Mouse (Mus musculus) ZHBTc4 (cell line): ENCODE data around the gene Gm7324.
"Not testable (repeated sequence)": the region's sequence is repeated elsewhere in the genome, so short reads cannot be mapped to it uniquely, and the experiment has no call there.

ENCODE experiments used
- DNase-seq: peaks from one replicate; pipeline ENCODE4 v3.0.0-alpha.2; 2011; ENCODE audit warnings: low read depth, low spot score

Gm7324 gene

DNA sequence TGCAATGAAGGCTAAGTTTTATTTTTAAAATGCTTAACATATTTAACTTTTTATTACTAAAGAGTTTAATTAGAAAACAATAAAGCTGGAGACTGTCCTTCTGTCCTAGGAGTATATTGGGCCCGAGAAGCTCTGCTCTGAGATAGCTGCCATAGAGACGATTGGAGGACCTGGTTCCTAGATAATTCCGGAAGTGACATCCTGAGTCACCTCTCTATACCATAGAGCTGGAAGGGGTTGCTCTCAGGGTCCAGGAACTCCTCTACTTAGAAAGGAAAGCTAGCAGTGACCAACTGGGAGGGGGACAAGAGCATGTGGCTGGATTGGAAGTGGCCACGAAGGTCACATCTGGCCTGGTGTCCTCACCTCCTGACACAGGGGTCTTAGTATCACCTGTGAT is at the start of gene Gm7324:
TSS of gene Gm7324 (plus strand) at position 208 of the 400 bp plus-strand sequence.
- not testable (repeated sequence) for DNase-seq

- DNase-seq: not testable (repeated sequence)
These were observed 20.5 kb upstream of the Gm7324 start, which contains the start of gene Gm8165 for GRCm38 (mm10) chr14:43677099-43677498. Gm8165 (minus strand) TSS chr14:43677199.

GRCm38 (mm10) chr14:43727385-43727784 is 29.8 kb downstream of the Gm7324 start, which contains the start of gene Gm16506:
Gm16506 (minus strand) TSS chr14:43727485.
- not testable (repeated sequence) for DNase-seq

- DNase-seq: not testable (repeated sequence)
These were observed 49.9 kb downstream of the Gm7324 start, which contains the start of gene Gm6526 for GRCm38 (mm10) chr14:43747566-43747965. Gm6526 (plus strand) TSS chr14:43747866.
